7 mouse cellular contexts compared by ENCODE assay signal in the genomic region with DNA sequence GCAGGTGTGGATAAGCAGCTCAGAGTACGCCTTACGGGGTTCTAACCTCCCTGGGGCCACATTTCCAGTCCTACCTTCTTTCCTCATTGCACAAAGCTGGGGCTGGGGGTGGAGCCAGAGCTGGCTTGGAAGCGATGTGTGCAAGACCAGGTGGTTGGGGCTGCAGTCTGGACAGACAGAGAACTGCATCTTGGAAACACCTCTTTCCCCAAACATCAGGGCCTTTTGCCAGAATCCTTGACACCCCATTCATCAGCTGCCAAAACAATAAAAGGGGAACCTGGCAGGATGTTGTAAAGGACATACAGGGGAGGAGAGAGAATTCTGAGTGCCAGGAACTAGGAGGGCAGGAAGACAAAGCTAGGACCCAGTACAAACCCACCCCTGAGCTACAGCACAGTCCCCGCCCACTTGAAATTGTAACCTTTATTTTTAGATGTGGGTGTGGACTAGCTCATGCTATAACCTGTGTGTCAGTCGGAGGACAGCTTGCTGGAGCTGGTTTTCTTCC. TPM values are rescaled to one million over a fixed set of nuclear protein-coding genes. Genes with fewer than 3 reads are reported as not detected.
DNase-seq lines count a peak whose midpoint lies in the region; ATAC-seq and TF ChIP-seq lines count a peak whose summit lies in the region.

No protein-coding gene starts in this region.

- H3K36me3 ChIP-seq in midbrain, embryonic 14.5 days (ENCODE audit: control insufficient read depth, insufficient read depth, low read length), result peaks cover 15% of the 10 kb centered on the region
- H3K36me3 ChIP-seq in midbrain, embryonic 15.5 days (replicated peaks), result peaks cover 5% of the 10 kb centered on the region; the same call in 1 of the 2 replicates
- peaks cover 9% of the 10 kb centered on the region for H3K36me3 ChIP-seq in stomach, embryonic 14.5 days (ENCODE audit: control insufficient read depth, insufficient read depth, low read length)

- WGBS in midbrain, embryonic 14.5 days, result 54% methylated on average over 5 of the region's 5 CpGs
- 43% methylated on average over 5 of the region's 5 CpGs for whole genome bisulfite sequencing in midbrain, embryonic 15.5 days
- 21% methylated on average over 5 of the region's 5 CpGs for WGBS in stomach, embryonic 14.5 days

- ATAC-seq in midbrain, embryonic 14.5 days (ENCODE audit: low FRiP score, low TSS enrichment), result no peak
- ATAC-seq in midbrain, embryonic 15.5 days (replicated peaks), result no peak
- ATAC-seq in stomach, embryonic 14.5 days (ENCODE audit: insufficient number of reproducible peaks, insufficient read depth, low FRiP score, low read depth), result peak; percentile 47; the same call in 1 of the 2 replicates

- no peaks in the 10 kb centered on the region for H3K9me3 ChIP-seq in midbrain, embryonic 14.5 days (ENCODE audit: control insufficient read depth, low read length)
- H3K9me3 ChIP-seq in midbrain, embryonic 15.5 days, result no peaks in the 10 kb centered on the region
- no peaks in the 10 kb centered on the region for H3K9me3 ChIP-seq in stomach, embryonic 14.5 days (ENCODE audit: control insufficient read depth, low read depth, low read length)

- peaks cover 9% of the 10 kb centered on the region; the same call in 1 of the 2 replicates for H3K4me1 ChIP-seq in midbrain, embryonic 14.5 days (ENCODE audit: control insufficient read depth, insufficient read depth, low read length)
- H3K4me1 ChIP-seq in midbrain, embryonic 15.5 days, result peaks cover 19% of the 10 kb centered on the region
- H3K4me1 ChIP-seq in stomach, embryonic 14.5 days (ENCODE audit: control insufficient read depth, insufficient read depth, low read length), result peaks cover 10% of the 10 kb centered on the region

- no peak for DNase-seq in midbrain, embryonic 14.5 days
- DNase-seq in brain, adult 2 months (ENCODE audit: low read depth, low spot score), result peak; percentile 41
- DNase-seq in kidney, postnatal 14 days, result peak; percentile 68
- DNase-seq in spleen, postnatal 14 days (ENCODE audit: low spot score in 2 of 2), result no peak
- DNase-seq in gastrocnemius, adult 2 months, result no peak

- intact Hi-C loops in gastrocnemius, adult 2 months (cut with DNase I), result no loop called here

- H3K4me3 ChIP-seq in midbrain, embryonic 14.5 days (replicated peaks; ENCODE audit: low read depth, low read length), result no peak overlapping the region
- no peak overlapping the region for H3K4me3 ChIP-seq in midbrain, embryonic 15.5 days
- no peak overlapping the region for H3K4me3 ChIP-seq in stomach, embryonic 14.5 days (ENCODE audit: low read depth, low read length)
- no peak overlapping the region for H3K4me3 ChIP-seq in gastrocnemius, adult 2 months

- no peak overlapping the region for H3K27ac ChIP-seq in midbrain, embryonic 14.5 days (replicated peaks; ENCODE audit: low read depth, low read length)
- H3K27ac ChIP-seq in midbrain, embryonic 15.5 days, result no peak overlapping the region
- H3K27ac ChIP-seq in stomach, embryonic 14.5 days (ENCODE audit: low read length), result peak overlapping the region; percentile 40; the same call in 1 of the 2 replicates
- no peak overlapping the region; the same call in 1 of the 2 replicates for H3K27ac ChIP-seq in gastrocnemius, adult 2 months

- H3K27me3 ChIP-seq in midbrain, embryonic 14.5 days (ENCODE audit: control insufficient read depth, insufficient read depth, low read length), result no peaks in the 10 kb centered on the region
- H3K27me3 ChIP-seq in midbrain, embryonic 15.5 days (replicated peaks), result no peaks in the 10 kb centered on the region
- no peaks in the 10 kb centered on the region for H3K27me3 ChIP-seq in stomach, embryonic 14.5 days (ENCODE audit: control insufficient read depth, insufficient read depth, low read length)

- TF ChIP-seq CTCF in gastrocnemius, adult 2 months (IDR thresholded peaks at IDR 0.05), result no peak

- H3K9ac ChIP-seq in midbrain, embryonic 14.5 days (replicated peaks; ENCODE audit: low read length), result 0 out of 2 replicates have a peak overlapping the region, but pooled peaks have one; percentile 9
- no peak overlapping the region for H3K9ac ChIP-seq in midbrain, embryonic 15.5 days
- H3K9ac ChIP-seq in stomach, embryonic 14.5 days (replicated peaks; ENCODE audit: low read depth, low read length), result no peak overlapping the region

- H3K4me2 ChIP-seq in midbrain, embryonic 14.5 days (ENCODE audit: low read length), result no peak overlapping the region
- H3K4me2 ChIP-seq in midbrain, embryonic 15.5 days, result no peak overlapping the region
- H3K4me2 ChIP-seq in stomach, embryonic 14.5 days (replicated peaks; ENCODE audit: low read depth, low read length), result no peak overlapping the region

RNA-seq across cellular contexts. Expression of a gene that starts 2.2 kb away (rescaled TPM):
- 53.4 and 58.6 TPM in 2 replicates for polyA plus RNA-seq in midbrain, embryonic 14.5 days (2014; fragmentation: Nextera tagmentation; extraction: Ambion mirVana)
- 37.3 and 45.0 TPM in 2 replicates for polyA plus RNA-seq in midbrain, embryonic 15.5 days (2015; fragmentation: Nextera tagmentation; extraction: Ambion mirVana)
- polyA plus RNA-seq in stomach, embryonic 14.5 days (2014; fragmentation: Nextera tagmentation; extraction: Ambion mirVana), result 32.7 and 38.1 TPM in 2 replicates
- 1 to 10 TPM; 5.4 to 6.9 TPM for total RNA-seq in gastrocnemius, adult 2 months (2021)

RNA-seq across cellular contexts. Expression of a gene that starts 11.0 kb away (rescaled TPM):
- polyA plus RNA-seq in midbrain, embryonic 14.5 days (2014; fragmentation: Nextera tagmentation; extraction: Ambion mirVana), result 11.3 and 14.4 TPM in 2 replicates
- polyA plus RNA-seq in midbrain, embryonic 15.5 days (2015; fragmentation: Nextera tagmentation; extraction: Ambion mirVana), result 10.7 and 10.8 TPM in 2 replicates
- polyA plus RNA-seq in stomach, embryonic 14.5 days (2014; fragmentation: Nextera tagmentation; extraction: Ambion mirVana), result 13.6 and 17.6 TPM in 2 replicates
- total RNA-seq in gastrocnemius, adult 2 months (2021), result 10 to 100 TPM; 22.4 to 26.2 TPM

RNA-seq across cellular contexts. Expression of a gene that starts 11.1 kb away (rescaled TPM):
- 5.6 and 8.2 TPM in 2 replicates for polyA plus RNA-seq in midbrain, embryonic 14.5 days (2014; fragmentation: Nextera tagmentation; extraction: Ambion mirVana)
- 10.5 and 11.9 TPM in 2 replicates for polyA plus RNA-seq in midbrain, embryonic 15.5 days (2015; fragmentation: Nextera tagmentation; extraction: Ambion mirVana)
- polyA plus RNA-seq in stomach, embryonic 14.5 days (2014; fragmentation: Nextera tagmentation; extraction: Ambion mirVana), result 22.3 and 23.3 TPM in 2 replicates
- under 1 TPM; 0.20 to 0.39 TPM for total RNA-seq in gastrocnemius, adult 2 months (2021)

RNA-seq across cellular contexts. Expression of a gene that starts 30.9 kb away (rescaled TPM):
- polyA plus RNA-seq in midbrain, embryonic 14.5 days (2014; fragmentation: Nextera tagmentation; extraction: Ambion mirVana), result 42.1 and 47.0 TPM in 2 replicates
- 58.0 and 59.8 TPM in 2 replicates for polyA plus RNA-seq in midbrain, embryonic 15.5 days (2015; fragmentation: Nextera tagmentation; extraction: Ambion mirVana)
- polyA plus RNA-seq in stomach, embryonic 14.5 days (2014; fragmentation: Nextera tagmentation; extraction: Ambion mirVana), result 118 and 132 TPM in 2 replicates
- 10 to 100 TPM; 43.5 to 58.6 TPM for total RNA-seq in gastrocnemius, adult 2 months (2021)

RNA-seq across cellular contexts. Expression of a gene that starts 35.1 kb away (rescaled TPM):
- polyA plus RNA-seq in midbrain, embryonic 14.5 days (2014; fragmentation: Nextera tagmentation; extraction: Ambion mirVana), result 16.2 and 28.8 TPM in 2 replicates
- polyA plus RNA-seq in midbrain, embryonic 15.5 days (2015; fragmentation: Nextera tagmentation; extraction: Ambion mirVana), result 58.6 and 61.2 TPM in 2 replicates
- polyA plus RNA-seq in stomach, embryonic 14.5 days (2014; fragmentation: Nextera tagmentation; extraction: Ambion mirVana), result 1.0 and 1.4 TPM in 2 replicates
- under 1 TPM; 0.05 to 0.45 TPM for total RNA-seq in gastrocnemius, adult 2 months (2021)

Comparison
In these comparisons a context has a peak if more than half of its experiments do, and no peak if none do; other contexts are left out.
1. DNase-seq: peak in brain, adult 2 months (single experiment) and kidney, postnatal 14 days (single experiment); none in midbrain, embryonic 14.5 days (single experiment), spleen, postnatal 14 days (0 of 2) and gastrocnemius, adult 2 months (single experiment).